Mouse (Mus musculus) c-Kit-negative CD71-positive TER-119-positive erythroid progenitor cells, embryonic 14.5 days (primary cell): ENCODE results near the gene Clmn.

ENCODE experiments used
- DNase-seq: peaks from one replicate; pipeline ENCODE4 v3.0.0-alpha.2; 2013; ENCODE audit warnings: low read depth, low spot score

Gene Clmn

GRCm38 (mm10) chr12:104817172-104817866 lies 47.6 kb downstream of the Clmn start:
- DNase-seq, result no peak

- no peak for DNase-seq
These were observed 50.6 kb downstream of the Clmn start for GRCm38 (mm10) chr12:104814291-104814690.

- no peak for DNase-seq
These were observed 51.1 kb downstream of the Clmn start for GRCm38 (mm10) chr12:104813762-104814161.

GRCm38 (mm10) chr12:104812711-104813110 lies 52.2 kb downstream of the Clmn start:
- DNase-seq, result no peak

DNA sequence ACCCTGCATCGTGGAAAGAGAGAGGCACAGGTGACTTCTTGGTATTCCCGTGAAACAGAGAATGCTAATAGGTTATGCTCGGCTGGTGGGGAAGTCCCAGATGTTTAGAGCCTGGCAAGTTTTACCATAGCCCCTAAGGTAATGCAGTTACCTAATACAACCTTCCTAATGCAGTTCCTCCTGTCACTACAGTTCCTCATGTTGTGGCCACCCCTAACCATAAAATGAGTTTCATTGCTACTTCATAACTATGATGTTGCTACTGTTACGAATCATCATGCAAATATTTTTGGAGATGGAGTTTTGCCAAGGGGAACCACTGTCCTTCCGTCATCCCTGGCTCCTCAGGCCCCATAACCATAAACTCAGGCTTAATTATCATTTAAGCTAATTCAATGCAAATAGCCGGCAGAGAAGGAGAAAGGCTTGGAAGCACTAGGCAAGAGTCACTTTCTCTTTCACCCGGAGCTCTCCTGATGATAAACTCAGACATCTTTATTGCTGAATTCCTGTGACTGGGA lies 53.9 kb downstream of the Clmn start:
- DNase-seq, result no peak

DNA sequence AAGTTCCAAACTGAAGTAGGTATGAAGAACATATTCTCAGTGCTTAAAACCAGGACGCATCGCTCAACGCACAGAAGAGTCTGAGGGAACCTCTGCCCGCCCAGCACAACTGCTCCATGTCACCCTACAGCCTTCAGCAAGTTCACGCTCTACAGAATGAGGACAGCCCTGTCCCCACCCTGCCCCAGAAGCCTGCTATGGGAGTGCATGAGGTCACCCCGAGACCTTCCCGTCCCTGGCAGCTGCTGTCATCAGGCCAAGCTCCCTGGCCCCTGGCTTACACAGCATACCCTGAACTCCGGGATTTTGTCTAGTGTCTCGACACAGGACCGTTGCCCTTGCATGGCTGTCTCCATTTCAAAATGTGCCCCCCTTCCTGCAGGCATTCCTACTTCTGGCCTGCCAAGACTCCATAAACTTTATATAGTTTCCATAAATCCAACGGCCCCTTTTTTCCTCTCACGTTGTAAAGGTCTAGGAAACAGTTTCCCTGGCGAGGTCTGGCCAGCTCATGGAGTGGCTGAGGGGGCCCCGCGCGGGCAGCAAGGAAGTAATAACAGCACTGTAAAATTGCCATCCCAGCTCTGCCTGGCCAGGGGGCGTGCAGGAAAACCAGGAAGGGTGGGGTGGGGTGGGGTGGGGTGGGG lies 56.3 kb downstream of the Clmn start:
- DNase-seq, result no peak

- no peak for DNase-seq
These were observed 58.0 kb downstream of the Clmn start for GRCm38 (mm10) chr12:104806680-104807375.

DNA sequence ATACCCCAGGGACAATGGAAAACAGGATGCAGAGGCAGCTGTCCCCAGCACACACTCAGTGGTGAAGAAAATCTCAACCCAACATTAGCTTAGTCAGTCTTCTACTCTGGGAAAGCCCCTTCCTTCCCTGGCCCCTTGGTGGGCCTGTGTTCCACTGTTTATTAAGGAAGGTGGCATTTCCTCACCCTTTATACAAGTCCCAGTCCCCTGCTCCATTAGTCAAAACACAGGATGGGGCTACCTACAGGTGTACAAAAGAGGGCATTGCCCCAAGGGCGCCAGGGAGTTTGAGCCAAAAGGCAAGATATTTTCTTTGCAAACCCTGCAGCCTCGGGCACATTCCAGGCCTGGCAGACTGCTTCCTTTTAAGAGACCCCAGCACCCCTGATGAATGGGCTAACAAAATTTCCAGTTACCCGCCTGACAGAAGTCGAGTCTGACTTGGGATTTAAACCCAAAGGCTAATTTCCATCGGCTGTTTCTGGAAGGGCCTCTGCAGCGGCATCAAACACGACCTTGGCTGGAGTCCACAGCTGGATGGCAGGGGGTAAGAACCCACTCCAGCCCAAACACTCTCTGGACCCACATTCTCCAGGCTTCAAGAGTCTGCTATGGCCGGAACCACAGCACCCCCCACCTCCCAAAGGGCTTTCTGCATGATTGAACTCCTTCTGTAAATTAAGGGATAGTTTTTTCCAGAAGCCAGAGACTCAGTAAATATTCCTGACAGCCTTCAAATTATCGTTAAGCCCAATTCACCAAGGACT lies 63.2 kb downstream of the Clmn start:
- no peak for DNase-seq

- DNase-seq, result no peak
These were observed 65.5 kb downstream of the Clmn start for GRCm38 (mm10) chr12:104799365-104799764.

DNA sequence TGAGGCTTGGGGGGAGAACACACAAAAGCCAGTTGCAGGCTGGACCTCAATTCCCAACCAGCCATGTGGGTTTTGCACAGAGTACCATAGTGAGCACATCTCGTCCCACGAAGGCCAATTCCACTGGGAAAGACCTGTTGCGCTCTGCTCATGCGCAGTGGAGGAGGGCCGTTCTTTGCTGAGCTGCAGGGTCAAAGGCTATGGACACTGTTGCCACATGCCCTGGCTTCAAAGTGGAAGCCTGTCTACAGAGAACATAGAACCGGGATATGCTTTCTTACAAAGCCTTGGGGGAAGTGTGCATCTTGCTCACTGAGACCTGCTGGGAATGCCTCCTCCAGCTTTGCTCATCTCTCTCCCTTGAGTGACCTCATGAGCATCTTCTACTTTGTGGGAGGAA lies 67.0 kb downstream of the Clmn start:
- no peak for DNase-seq

GRCm38 (mm10) chr12:104796635-104797378 lies 68.1 kb downstream of the Clmn start:
- DNase-seq, result no peak

DNA sequence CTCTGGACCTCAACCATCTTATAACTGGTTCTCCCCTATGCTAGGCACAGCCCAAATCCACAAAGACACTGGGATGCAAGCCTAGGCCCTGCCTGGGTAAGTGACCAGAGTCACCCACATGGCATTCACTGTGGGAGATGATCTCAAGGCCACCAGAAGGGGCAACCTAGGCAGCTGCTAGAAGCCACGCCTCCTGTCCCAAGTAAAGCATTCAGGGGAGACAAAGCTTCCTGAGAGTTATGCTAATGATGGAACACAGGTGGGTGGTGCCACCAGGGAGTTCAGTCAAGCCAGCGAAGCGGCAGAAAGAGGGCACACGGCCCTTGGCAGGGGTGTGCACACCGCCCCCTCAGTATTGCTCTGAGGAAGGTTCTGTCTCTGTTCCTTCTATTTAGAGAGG lies 69.9 kb downstream of the Clmn start:
- no peak for DNase-seq

- no peak for DNase-seq
These were observed 71.4 kb downstream of the Clmn start for GRCm38 (mm10) chr12:104793486-104793885.

GRCm38 (mm10) chr12:104777603-104778002 lies 87.3 kb downstream of the Clmn start:
- DNase-seq, result no peak

DNA sequence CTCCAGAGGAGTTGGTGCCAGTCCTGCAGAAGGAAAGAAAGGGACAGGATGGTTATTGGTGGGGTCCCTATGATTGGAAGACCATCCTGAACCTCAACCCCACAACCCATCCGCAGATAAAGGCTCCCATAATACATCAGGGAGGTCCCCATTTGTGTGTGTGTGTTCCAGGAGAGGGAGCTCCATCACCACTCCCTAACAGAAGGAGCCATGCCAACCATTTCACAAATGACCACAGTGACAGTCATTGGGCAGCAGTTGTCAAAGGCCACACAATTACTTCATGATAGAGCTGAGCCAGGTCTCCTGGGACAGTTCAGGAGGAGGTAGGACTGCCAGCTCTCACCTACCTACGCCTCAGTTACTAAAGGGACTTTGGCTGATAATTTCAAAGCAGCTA lies 92.9 kb downstream of the Clmn start:
- DNase-seq, result no peak

- no peak for DNase-seq
These were observed 95.6 kb downstream of the Clmn start for GRCm38 (mm10) chr12:104769201-104769785.

- no peak for DNase-seq
These were observed 97.7 kb downstream of the Clmn start for GRCm38 (mm10) chr12:104767183-104767582.

DNA sequence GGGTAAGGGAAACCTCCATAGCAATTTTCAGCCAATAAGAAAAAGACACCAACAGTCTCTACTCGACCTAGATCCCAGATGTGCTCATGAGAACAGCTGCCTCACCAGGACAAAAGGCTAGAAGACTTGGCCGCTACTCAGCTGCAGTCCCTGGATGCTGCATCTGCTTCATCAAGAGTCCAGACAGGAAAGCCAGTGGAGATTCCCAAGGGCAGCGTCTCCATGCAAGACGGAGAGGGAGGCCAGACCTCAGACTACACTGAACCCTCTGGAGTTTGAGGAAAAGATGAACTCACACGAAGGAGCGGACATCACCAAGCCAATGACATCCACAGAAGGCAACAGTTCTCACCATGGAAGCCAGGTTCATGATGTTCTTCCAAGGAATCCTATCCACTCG lies 99.1 kb downstream of the Clmn start:
- no peak for DNase-seq

GRCm38 (mm10) chr12:104765116-104765515 lies 99.8 kb downstream of the Clmn start:
- DNase-seq, result no peak

- no peak for DNase-seq
These were observed 101.0 kb downstream of the Clmn start for GRCm38 (mm10) chr12:104763918-104764317.

GRCm38 (mm10) chr12:104761411-104761810 lies 103.5 kb downstream of the Clmn start:
- no peak for DNase-seq
